Mouse (Mus musculus) liver, adult 2 months (tissue): ENCODE data around the gene Cep63.

Source experiments
- CTCF ChIP-seq: fragments of 200-500 bp; IDR thresholded peaks from 2 replicates; pipeline ENCODE4 v1.5.1; 2011; ENCODE audit warnings: low read depth, low read length, control low read depth
- POLR2A ChIP-seq: fragments of 200-500 bp; IDR thresholded peaks from 2 replicates; pipeline ENCODE4 v1.6.1; 2011; ENCODE audit warnings: low read length, control low read depth; ENCODE audit not compliant: insufficient read depth; ENCODE audit errors: extremely low read depth

DNA sequence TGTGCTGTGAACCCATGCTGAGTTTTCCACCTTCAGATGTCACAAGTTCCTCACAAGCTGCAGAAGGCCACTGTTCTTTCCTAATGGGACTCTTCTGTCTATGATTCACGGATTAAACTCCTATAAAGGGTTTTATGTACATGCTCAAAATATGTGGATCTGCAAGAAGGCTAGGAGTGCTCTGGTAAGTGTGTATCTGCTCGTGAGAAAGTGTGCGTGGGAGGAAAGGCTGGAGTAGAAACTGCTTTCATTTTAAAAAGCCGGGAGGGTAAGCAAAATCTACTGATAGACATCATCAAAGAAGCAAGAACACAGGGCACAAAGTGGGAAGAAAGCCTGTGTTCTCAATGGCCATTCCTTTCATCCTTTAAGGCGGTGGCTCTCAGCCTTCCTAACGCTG, 20.7 kb upstream of the Cep63 start:
- TF ChIP-seq CTCF, result no peak
- no peak for TF ChIP-seq POLR2A
